Mouse (Mus musculus) embryonic facial prominence, embryonic 11.5 days (tissue): ENCODE data around the gene Cir1. TPM values are rescaled to one million over a fixed set of nuclear protein-coding genes. Genes with fewer than 3 reads are reported as not detected.

Experiments used
- ATAC-seq: fragments of 200-750 bp; cut with Nextera tagmentation; replicated peaks from 2 replicates; pipeline ENCODE4 v1.8.0; 2017; ENCODE audit warnings: low read depth; ENCODE audit not compliant: insufficient number of reproducible peaks, low FRiP score, low TSS enrichment
- DNase-seq: peaks from one replicate; pipeline ENCODE4 v3.0.0-alpha.2; 2015; ENCODE audit warnings: low spot score
- H3K27ac ChIP-seq: fragments of 300-500 bp; sonication (generic); replicated peaks from 2 replicates; pipeline ENCODE4 v1.5.1; 2014; ENCODE audit warnings: mild to moderate bottlenecking, low read depth, low read length, control low read depth
- H3K27me3 ChIP-seq: fragments of 300-500 bp; sonication (generic); 2 replicates; pipeline ENCODE4 v1.6.1; 2014; ENCODE audit warnings: mild to moderate bottlenecking, low read length, moderate library complexity, mixed read lengths; ENCODE audit not compliant: control insufficient read depth, insufficient read depth
- H3K36me3 ChIP-seq: fragments of 300-500 bp; sonication (generic); replicated peaks from 2 replicates; pipeline ENCODE4 v1.6.1; 2014; ENCODE audit warnings: low read depth, mild to moderate bottlenecking, low read length, moderate library complexity, mixed read lengths; ENCODE audit not compliant: control insufficient read depth, insufficient read depth
- H3K4me1 ChIP-seq: fragments of 300-500 bp; sonication (generic); 2 replicates; pipeline ENCODE4 v1.6.1; 2014; ENCODE audit warnings: low read length, mixed read lengths; ENCODE audit not compliant: control insufficient read depth, insufficient read depth
- H3K4me2 ChIP-seq: fragments of 300-500 bp; sonication (generic); 2 replicates; pipeline ENCODE4 v1.6.1; 2014; ENCODE audit warnings: low read depth, mild to moderate bottlenecking, control low read depth, low read length, moderate library complexity
- H3K4me3 ChIP-seq: fragments of 300-500 bp; sonication (generic); 2 replicates; pipeline ENCODE4 v1.5.1; 2014; ENCODE audit warnings: low read depth, low read length, control low read depth
- H3K9ac ChIP-seq: fragments of 300-500 bp; sonication (generic); replicated peaks from 2 replicates; pipeline ENCODE4 v1.6.1; 2014; ENCODE audit warnings: mild to moderate bottlenecking, control low read depth, low read length
- H3K9me3 ChIP-seq: fragments of 300-500 bp; sonication (generic); replicated peaks from 2 replicates; pipeline ENCODE4 v1.6.1; 2016; ENCODE audit warnings: mild to moderate bottlenecking, low read length, inconsistent platforms, mixed read lengths; ENCODE audit not compliant: control insufficient read depth
- WGBS: fragments of 180-500 bp; shearing (Covaris S2); extraction: QIAGEN DNeasy Blood & Tissue Kit; methylation state at CpG from one replicate; pipeline ENCODE4 v1.1.7; 2014; 5-methylcytosine and 5-hydroxymethylcytosine counted together
- polyA plus RNA-seq: library from polyadenylated mRNA; unstranded; fragments of >200 nt; fragmentation: Nextera tagmentation; extraction: Ambion mirVana; gene quantifications from 2 replicates; pipeline ENCODE4 v1.2.1, GENCODE M21; 2014

Gene Cir1
- polyA plus RNA-seq, 1 experiment from 2014 or later, result 26.8 TPM

DNA sequence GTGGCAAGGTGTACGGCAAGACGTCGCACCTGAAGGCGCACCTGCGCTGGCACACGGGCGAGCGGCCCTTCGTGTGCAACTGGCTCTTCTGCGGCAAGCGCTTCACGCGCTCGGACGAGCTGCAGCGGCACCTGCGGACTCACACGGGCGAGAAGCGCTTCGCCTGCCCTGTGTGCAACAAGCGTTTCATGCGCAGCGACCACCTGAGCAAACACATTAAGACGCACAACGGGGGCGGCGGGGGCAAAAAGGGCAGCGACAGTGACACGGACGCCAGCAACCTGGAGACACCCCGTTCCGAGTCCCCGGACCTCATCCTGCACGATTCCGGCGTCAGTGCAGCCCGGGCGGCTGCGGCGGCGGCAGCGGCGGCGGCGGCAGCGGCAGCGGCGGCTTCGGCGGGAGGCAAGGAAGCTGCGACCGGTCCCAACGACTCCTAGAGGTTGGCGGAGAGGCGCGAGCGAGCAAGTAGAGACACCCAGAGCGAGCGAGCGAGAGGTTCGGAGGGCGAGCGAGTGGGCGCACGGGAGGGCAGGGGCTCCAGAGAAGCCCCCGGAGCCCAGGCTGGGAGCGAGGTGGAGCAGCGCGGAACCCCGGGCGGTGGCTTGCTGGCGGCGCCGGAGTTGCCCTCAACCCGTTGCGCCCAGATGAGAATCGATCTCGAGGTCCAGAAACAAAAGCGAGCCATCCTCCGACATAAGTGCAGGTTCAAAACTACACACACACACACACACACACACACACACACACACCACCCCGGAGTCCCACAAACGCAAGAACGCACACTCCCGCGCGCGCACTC lies 38.2 kb downstream of the Cir1 start:
- peaks cover 64% of the 10 kb centered on the region for H3K27me3 ChIP-seq
- H3K9me3 ChIP-seq, result no peaks in the 10 kb centered on the region
- WGBS, result 0% methylated on average over 88 of the region's 88 CpGs
- peaks cover 9% of the 10 kb centered on the region for H3K4me1 ChIP-seq
- H3K4me2 ChIP-seq, result peak overlapping the region; percentile 67
- no peaks in the 10 kb centered on the region for H3K36me3 ChIP-seq
- DNase-seq, result peak; percentile 54
- peak overlapping the region; percentile 4; the same call in 1 of the 2 replicates for H3K27ac ChIP-seq
- H3K4me3 ChIP-seq, result peak overlapping the region; percentile 34
- ATAC-seq, result no peak
- H3K9ac ChIP-seq, result peak overlapping the region; percentile 41

DNA sequence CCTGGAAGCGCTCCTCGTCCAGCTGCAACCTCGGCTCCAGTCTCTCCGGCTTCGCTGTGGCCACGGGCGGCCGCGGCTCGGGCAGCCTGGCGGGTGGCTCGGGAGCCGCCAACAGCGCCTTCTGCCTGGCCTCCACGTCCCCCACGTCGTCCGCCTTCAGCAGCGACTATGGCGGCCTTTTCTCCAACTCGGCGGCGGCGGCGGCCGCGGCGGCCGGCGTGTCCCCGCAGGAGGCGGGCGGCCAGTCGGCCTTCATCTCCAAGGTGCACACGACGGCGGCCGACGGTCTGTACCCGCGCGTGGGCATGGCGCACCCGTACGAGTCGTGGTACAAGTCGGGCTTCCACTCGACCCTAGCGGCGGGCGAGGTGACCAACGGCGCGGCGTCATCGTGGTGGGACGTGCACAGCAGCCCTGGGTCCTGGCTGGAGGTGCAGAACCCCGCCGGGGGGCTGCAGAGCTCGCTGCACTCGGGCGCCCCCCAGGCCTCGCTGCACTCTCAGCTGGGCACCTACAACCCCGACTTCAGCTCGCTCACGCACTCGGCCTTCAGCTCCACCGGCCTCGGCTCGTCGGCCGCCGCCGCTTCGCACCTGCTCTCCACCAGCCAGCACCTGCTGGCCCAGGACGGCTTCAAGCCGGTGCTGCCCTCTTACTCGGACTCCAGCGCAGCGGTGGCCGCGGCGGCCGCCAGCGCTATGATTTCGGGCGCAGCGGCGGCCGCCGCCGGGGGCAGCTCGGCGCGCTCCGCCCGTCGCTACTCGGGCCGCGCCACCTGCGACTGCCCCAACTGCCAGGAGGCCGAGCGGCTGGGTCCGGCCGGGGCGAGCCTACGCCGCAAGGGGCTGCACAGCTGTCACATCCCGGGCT lies 39.0 kb downstream of the Cir1 start:
- DNase-seq (peak; percentile 34), ATAC-seq (peak; percentile 27; the same call in 1 of the 2 replicates)
- Histone ChIP-seq H3K9ac (peak overlapping the region; percentile 41), H3K36me3 (no peaks in the 10 kb centered on the region), H3K4me3 (peak overlapping the region; percentile 34), H3K4me1 (peaks cover 9% of the 10 kb centered on the region), H3K27ac (no peak overlapping the region; the same call in 1 of the 2 replicates), H3K4me2 (peak overlapping the region; percentile 67), H3K9me3 (no peaks in the 10 kb centered on the region), H3K27me3 (peaks cover 58% of the 10 kb centered on the region)
- WGBS, result under 1% methylated on average over 110 of the region's 110 CpGs

DNA sequence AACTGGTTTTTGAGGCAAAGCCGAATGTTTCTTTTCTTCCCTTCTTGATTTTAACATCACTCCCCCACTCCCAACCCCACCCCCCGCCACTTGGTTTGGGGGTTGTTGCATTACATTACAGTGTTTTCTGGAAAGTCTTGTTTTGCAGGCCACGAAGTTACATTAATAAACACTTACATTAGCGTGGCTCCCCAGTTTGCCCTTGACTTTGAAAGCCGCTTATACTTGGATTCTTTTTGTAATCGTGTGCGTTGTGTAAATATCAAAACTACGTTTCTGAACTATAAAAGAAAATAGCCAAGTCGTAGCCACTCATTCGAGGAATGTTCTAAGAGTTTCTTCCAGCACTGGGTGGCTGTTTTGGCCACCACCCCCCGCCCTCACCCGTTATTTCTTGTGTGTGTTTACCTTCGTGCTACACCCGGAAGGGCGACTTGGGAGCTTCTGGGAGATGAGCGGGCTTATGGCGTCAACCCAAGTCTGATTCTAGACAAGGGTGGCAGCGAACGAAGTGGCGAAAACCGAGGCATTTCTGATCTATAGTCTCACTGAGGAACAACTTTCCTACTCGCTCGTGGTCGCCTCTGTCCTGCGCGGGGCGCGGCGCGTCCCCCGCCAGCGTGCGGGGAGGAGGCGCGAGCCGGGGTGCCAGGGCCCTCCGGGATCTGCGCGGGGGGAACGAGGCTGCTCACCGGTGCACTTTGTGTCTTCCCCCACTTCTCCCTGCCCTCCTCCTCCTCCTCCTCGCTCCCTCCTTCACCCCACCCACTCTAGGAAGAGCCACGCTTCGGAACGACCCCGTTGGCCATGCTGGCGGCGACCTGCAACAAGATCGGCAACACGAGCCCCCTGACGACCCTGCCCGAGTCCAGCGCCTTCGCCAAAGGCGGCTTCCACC lies 39.9 kb downstream of the Cir1 start:
- Histone ChIP-seq H3K4me2 (peak overlapping the region; percentile 67), H3K4me1 (peaks cover 9% of the 10 kb centered on the region), H3K9me3 (no peaks in the 10 kb centered on the region), H3K9ac (peak overlapping the region; percentile 41; the same call in 1 of the 2 replicates), H3K27ac (no peak overlapping the region), H3K27me3 (peaks cover 59% of the 10 kb centered on the region), H3K36me3 (no peaks in the 10 kb centered on the region), H3K4me3 (peak overlapping the region; percentile 34)
- DNase-seq, result peak; percentile 44
- no peak for ATAC-seq
- WGBS, result under 1% methylated on average over 55 of the region's 55 CpGs

- H3K27me3 ChIP-seq, result peaks cover 59% of the 10 kb centered on the region
- H3K27ac ChIP-seq, result no peak within 1 kb of the TSS
- H3K4me1 ChIP-seq, result peaks cover 8% of the 10 kb centered on the region; the same call in 1 of the 2 replicates
- H3K4me3 ChIP-seq, result peak within 1 kb of the TSS; percentile 34
- ATAC-seq (peak; percentile 81), DNase-seq (peak; percentile 88)
- WGBS, result under 1% methylated on average over 47 of the region's 48 CpGs
- H3K9ac ChIP-seq, result no peak within 1 kb of the TSS; the same call in 1 of the 2 replicates
- no peaks in the 10 kb centered on the region for H3K36me3 ChIP-seq
- no peaks in the 10 kb centered on the region for H3K9me3 ChIP-seq
- H3K4me2 ChIP-seq, result peak within 1 kb of the TSS; percentile 67
Observed at GRCm38 (mm10) chr2:73271459-73272161, 40.9 kb downstream of the Cir1 start, which contains the start of gene Sp9. Gene Sp9 (plus strand): TSS chr2:73271925.

DNA sequence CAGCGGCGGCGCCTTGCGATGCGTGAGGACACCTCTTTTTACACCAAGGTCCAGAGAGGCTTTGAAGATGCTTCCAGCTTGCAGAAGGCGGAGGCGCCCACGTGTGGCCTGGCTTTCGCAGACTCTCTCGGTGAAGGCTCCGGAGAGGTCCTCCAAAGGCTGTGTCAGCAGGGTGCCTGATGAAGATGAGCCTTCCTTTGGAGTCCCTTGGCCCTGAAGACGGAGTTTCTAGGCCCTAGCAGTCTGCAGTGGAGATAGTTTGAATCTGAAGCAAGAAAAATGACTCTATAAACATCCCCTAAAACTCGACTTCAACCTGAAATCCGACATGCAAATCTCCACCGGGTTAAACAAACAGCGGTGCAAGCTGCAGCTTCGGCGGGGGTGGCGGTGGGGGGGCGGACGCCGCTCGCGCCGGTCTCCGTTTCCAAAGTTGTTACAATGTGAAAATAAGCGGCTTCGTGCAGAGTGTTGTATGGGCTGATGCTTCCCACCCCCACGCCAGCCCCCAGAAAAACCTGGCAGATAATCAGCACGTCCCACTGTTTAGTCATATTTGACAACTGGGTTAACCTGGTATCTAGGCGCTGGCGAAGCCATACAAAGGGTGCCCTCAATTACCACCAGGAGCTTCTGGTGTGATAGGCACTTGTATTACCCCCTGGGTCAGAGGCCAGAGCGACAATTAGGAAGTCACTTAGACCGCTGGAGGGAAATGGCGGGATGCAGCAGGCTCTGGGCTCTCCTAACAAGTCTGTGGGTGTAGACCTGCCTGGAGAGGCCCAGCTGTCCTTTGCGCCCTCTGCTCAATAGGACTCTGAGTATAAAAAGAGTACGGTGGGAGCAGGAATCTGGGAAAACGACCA lies 41.7 kb downstream of the Cir1 start:
- Histone ChIP-seq H3K4me2 (peak overlapping the region; percentile 4), H3K4me3 (0 out of 2 replicates have a peak overlapping the region, but pooled peaks have one; percentile 17), H3K27me3 (peaks cover 62% of the 10 kb centered on the region), H3K4me1 (peaks cover 8% of the 10 kb centered on the region; the same call in 1 of the 2 replicates), H3K36me3 (no peaks in the 10 kb centered on the region), H3K9me3 (no peaks in the 10 kb centered on the region), H3K9ac (no peak overlapping the region), H3K27ac (no peak overlapping the region)
- peak; percentile 38 for DNase-seq
- WGBS, result under 1% methylated on average over 38 of the region's 38 CpGs
- ATAC-seq, result no peak

DNA sequence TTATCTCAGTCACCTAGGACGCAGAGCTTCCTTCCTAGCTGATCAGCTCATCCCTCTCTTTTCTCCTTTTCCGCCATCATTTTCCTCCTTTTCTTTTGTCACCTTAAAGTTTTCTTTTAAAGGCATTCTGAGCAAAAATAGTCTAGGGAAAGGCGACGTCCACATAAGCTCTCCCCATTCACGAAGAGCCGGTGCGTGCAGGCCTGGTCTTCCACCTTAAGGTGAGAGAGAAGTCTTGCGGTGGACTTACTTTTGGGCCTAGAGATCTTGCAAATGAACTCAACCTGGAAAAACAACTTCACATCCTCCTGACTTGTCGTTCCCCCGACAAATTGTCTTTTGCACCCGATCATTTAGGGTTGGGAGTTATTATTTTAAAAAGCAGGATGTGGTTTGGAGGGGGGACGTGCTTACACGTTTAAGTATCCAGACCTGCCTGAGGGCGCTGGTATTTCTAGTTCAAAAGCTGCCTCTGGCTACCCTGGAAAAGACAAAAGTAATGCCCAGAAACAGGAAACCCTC lies 42.4 kb downstream of the Cir1 start:
- Histone ChIP-seq H3K27ac (no peak overlapping the region), H3K9ac (no peak overlapping the region)
- ATAC-seq, result no peak

More for the DNA sequence above, 42.4 kb downstream of the Cir1 start:
- no peaks in the 10 kb centered on the region for H3K36me3 ChIP-seq
- H3K4me3 ChIP-seq, result no peak overlapping the region
- H3K9me3 ChIP-seq, result no peaks in the 10 kb centered on the region
- DNase-seq, result peak; percentile 32
- no peak overlapping the region for H3K4me2 ChIP-seq
- peaks cover 8% of the 10 kb centered on the region; the same call in 1 of the 2 replicates for H3K4me1 ChIP-seq
- H3K27me3 ChIP-seq, result peaks cover 69% of the 10 kb centered on the region
- under 1% methylated on average over 14 of the region's 14 CpGs for WGBS
